Mouse (Mus musculus): ENCODE results near the gene Arid1b.

Gene Arid1b

DNA sequence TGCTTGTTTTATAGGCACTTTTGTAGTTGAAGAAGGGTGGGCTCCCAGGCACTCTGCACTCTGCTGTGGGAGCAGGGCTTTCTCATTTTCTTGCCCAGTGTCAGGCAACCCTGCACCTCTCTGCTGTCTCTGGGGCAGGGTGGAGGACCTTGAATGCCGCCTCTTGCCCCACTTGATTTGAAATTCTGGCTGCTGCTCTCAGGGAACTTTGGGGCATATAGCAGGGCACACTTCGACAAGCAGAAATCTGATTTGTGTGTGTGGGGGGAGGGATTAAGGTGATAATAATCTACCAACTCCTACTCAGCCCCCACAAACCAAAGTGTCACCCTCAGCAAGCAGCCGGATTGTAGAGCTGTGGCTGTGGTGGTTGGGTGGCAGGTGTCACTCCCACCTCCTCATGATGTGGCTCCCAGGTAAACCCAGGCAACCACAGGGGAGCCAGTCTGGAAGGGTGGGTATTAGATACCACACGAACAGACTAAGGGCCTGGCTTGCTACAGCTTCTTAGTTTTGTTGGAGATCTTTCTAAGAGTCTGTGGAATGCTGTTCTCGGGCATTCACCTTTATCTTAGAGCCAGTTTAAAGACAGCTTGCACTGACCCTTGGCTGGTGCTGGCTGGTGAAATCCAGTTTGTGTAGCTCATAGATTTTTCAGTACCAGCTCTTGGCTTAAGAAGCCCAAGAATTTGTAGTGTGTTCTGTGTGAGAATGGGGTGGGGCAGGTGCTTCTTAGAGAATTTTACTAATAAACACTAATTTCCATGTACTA is 131.1 kb downstream of the Arid1b start:
- DNase-seq: no peak

DNA sequence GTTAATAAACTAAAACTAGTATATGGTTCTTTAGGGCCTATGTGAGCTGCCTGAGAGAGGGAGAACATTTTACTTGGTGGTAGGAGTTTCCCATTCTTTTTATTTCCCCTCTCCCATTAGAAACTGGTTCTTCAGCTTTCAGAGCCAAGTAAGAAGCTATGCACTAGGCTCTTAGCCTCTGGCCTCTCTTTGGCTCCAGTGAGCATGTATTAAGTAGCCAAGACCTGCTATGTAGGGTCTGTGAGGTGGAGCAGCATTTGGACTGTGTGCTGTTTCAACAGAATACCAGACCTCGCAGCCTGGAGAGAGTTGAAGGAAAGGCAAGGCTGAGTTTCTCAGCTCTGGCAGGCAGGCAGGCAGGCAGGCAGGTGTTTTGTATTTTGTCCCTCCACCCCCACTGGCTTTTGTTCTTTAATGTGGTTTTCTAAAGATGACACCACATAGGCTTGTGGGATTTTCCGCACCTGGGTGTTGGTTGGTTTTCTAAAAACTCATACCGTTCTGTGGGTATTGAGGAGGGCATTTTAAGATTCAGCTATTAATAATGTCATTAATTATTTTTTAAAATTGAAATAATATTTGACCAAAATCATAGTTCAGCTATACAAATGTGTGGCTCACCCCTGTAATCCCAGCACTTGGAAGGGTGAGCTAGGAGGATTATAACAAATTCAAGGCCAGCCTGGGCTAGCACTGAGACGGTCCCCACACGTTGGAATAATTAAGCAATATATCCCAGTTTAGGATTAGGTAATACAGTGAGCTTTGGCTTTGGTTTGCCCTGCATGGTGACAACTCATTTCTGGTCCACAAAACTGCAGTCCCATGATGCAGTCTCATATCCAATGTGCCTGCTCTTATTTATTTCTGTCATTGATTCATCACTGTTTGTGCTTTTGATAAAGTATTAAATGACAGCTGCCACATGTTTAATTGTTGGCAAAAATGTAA is 132.0 kb downstream of the Arid1b start:
- no peak for DNase-seq

DNA sequence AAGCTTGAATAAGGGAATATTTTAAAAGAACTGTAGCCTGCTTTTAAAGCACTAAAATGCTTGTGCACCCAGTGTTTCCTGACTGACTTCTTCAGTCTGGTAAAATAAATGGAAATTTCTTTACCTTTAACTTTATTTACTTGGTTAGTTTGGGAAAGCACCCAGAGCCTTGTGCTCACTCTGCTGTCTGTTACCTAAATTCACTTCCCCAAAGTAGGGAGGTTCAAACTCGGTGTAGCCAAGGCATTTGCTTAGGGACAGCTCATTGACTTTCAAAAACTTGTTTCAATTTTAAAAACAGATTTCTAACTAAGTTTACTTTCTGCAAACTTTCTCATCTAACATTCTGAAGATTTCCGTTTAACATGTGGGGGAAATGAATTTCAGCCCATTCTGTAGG is 135.5 kb downstream of the Arid1b start:
- no peak for DNase-seq

DNA sequence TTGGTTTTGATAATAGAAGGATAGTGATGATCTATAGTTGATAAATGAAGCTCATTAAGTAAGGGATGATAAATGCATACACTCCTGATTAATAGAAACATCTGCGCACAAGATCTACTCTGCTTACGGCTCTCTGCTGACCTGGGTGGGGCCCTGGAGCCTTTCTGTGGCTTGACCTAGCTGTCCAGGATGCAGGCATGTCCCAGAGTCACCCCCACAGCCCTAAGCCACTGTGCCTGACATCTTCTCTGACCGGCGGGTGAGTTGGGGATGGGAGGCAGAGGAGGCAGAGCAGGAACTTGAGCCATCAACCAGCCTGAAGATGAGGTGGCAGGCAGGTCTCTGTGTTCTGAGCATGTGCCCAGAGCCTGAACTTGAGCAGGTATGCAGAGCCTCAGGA is 136.0 kb downstream of the Arid1b start:
- no peak for DNase-seq

DNA sequence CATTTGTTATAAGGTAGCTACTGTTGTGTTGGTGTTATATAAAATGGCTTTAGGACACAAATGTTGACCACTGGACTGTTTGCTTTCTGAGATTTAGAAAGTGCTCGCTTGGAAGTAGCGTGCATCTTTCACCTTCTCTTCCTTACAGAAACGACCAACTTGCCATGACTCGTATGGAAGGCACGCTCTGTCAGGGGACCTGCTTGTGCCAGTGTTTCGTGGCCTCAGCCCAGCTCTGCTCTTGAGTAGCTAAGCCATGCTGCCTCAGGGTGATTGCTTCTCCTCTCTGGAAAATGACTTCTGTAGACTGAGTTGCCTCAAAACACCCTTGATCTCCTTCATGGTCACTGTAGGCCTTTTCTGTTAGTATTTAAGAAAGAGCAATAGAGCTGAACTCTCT is 137.6 kb downstream of the Arid1b start:
- DNase-seq: no peak

GRCm38 (mm10) chr17:5132296-5132986 is 138.3 kb downstream of the Arid1b start:
- DNase-seq: no peak

GRCm38 (mm10) chr17:5132987-5133355 is 138.8 kb downstream of the Arid1b start:
- DNase-seq: no peak

- no peak for DNase-seq
Measured at GRCm38 (mm10) chr17:5133831-5134230, 139.7 kb downstream of the Arid1b start.

GRCm38 (mm10) chr17:5134271-5134670 is 140.1 kb downstream of the Arid1b start:
- no peak for DNase-seq

DNA sequence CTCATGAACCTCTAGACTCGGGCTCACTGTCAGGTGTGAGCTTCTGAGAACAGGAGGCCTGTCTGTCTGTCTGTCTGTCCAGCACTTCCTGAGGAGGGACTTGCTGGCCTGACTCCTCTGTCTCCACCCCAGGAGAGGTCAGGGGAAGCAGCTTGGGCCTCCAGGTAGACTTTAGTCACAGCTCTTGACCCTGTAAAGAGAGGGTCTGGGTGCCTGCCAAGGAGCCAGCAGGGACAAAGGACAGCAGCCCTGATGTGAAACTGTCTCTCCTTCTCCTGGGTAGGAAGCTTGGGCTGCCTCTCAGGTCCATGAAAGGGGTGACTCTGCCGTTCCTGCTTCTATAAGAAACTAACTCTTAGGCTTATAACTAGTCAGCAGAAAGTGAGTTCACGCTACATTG is 143.8 kb downstream of the Arid1b start:
- DNase-seq: no peak

- no peak for DNase-seq
Measured at GRCm38 (mm10) chr17:5138641-5139205, 144.6 kb downstream of the Arid1b start.

GRCm38 (mm10) chr17:5139553-5139952 is 145.4 kb downstream of the Arid1b start:
- no peak for DNase-seq

GRCm38 (mm10) chr17:5143735-5144439 is 149.8 kb downstream of the Arid1b start:
- no peak for DNase-seq

DNA sequence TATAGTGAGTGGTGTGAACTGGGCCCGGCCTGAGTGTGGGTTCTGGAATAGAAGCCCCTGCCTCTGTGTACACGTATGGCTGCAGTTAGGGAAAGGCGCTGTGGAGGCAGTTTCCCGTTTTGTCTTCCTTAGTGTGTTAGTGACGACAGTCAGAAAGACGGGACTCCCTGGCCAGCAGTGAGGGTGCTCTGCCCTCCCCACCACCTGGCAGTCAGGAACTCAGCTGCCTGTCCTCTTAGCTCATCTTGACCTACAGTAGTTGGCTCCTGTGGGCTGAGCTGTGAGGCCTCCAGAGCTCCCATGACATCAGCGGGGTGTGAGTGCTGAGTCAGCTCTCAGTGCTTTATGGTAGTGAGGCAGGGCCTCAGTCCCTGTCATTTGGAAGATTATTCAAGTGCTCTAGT is 156.5 kb downstream of the Arid1b start:
- no peak for DNase-seq

- no peak for DNase-seq
Measured at GRCm38 (mm10) chr17:5151852-5152251, 157.7 kb downstream of the Arid1b start.

DNA sequence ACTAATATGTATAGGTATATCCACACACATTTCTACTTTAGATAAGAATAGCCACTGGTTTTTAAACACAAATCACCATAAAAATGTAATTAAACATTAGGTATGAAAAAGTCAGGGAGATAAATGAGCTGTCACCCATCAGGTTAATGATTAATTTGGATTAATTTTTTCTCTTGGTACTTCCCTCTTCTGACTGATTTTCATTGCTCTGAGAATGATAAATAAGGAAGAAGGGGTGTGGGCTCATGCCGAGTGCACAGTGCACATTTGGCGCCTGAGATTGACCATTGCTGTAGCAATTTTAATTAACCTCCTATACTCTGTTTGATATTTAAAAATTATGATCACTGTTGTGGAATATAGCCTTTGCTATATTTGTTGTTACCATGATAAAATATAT is 159.3 kb downstream of the Arid1b start:
- no peak for DNase-seq

GRCm38 (mm10) chr17:5154322-5154721 is 160.2 kb downstream of the Arid1b start:
- no peak for DNase-seq

- DNase-seq: no peak
Measured at GRCm38 (mm10) chr17:5157609-5158008, 163.5 kb downstream of the Arid1b start.

DNA sequence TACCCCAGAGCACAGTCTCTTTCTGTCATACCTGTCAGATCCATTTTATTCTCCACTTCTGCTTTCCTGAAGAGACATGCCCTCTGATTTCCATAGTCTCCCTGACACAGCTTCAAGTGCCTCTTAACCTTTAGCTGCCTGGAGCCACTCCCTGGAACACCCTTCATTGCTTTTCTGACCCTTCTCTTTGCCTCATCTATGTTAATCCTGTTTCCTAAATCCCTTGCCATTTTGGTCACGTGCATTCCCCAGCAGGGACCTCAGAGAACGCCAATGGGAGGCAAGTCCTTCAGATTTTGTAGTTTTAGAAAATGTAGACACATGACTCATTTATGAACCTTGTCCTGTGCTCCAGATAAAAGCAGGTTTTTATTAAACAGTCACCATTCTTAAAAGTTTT is 168.4 kb downstream of the Arid1b start:
- no peak for DNase-seq

DNA sequence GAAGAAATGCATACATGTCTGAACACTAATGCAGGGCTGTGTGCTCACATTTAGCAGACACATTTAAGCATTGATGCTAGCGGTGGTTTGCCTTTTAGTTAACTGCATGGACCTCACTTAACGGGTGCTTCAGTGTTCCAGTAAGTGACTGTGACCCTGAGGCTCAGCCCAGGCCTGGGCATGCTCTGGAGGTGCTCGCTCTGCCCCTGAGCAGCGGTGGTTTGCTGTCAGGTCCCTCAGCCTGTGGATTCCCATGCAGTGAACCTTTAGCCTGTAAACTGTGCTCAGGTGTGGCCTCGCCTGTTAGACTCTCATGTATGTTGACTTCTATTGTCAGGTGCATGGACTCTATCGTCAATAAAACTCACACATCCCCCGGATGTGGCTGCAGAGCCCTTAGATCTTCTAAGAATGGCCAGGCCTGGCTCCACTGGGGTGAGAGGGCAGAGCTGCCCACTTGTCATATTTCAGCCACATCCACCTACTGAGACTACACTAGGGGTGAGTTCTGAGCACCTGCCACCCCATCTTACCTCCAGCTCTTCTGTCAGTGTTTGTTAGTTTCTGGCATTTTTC is 169.2 kb downstream of the Arid1b start:
- DNase-seq: no peak

DNA sequence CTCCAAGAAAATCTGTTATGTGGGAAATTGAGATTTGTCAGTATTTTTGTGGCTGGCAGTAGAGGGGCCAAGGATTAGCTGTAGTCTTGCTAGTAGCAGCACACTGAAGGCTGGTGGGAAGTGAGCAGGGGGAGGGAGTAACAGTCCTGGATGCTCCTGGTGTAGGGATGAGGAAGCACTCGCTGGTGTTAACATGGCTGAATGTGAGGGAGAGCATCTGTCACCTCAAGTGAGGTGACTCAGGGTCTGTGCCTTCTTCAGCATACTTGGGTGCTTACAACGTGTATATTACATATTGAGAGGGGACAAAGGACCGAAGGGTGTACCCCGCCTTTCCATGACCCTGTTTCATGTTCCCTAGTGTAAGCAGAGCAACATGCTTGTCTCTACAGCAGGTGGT is 170.7 kb downstream of the Arid1b start:
- DNase-seq: no peak

DNA sequence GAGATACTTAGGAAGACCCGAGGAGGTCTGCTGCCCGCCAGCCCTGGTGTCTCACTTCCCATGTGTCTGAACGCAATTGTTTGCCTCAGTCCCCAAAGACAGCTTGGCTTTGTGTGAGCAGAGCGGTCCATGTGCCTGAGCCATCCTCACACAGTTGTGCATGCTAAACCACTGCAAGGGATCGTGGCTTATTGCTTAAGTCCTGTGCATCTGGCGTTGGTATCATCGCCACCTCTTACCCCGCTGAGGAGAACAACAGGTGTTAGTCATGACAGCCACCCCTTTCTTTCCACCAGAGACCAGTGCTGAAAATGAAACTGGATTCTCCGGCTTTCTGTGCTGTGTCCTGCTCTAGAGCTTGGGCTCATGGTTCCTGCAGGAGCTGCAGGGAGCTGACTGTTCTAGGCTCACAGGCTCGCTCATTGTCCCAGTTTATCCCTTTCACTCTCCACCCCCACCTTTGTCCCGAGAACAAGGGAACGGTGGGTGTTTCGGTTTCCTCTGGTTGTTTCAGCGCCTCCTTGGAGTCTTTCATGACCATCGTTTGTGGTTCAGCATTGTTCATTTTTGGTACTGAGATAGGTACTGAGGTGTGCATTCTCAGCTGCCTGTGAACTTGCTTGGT is 171.2 kb downstream of the Arid1b start:
- DNase-seq: no peak

Measured in cerebellum, adult 11 months (tissue).